Mouse (Mus musculus) intestine, postnatal 0 days (tissue): Measurements from ENCODE around the gene Atf3. TPM values are rescaled to one million over a fixed set of nuclear protein-coding genes. Genes with fewer than 3 reads are reported as not detected.

ENCODE experiments used
- ATAC-seq: fragments of 200-750 bp; cut with Nextera tagmentation; 2 replicates; pipeline ENCODE4 v1.8.0; 2017; ENCODE audit warnings: mild to moderate bottlenecking, moderate TSS enrichment, moderate library complexity
- H3K27ac ChIP-seq: fragments of 300-500 bp; sonication (generic); 2 replicates; pipeline ENCODE4 v1.5.1; 2014; ENCODE audit warnings: mild to moderate bottlenecking, low read depth, low read length, moderate library complexity
- H3K27me3 ChIP-seq: fragments of 300-500 bp; sonication (generic); replicated peaks from 2 replicates; pipeline ENCODE4 v1.6.1; 2014; ENCODE audit warnings: low read length, mixed read lengths; ENCODE audit not compliant: control insufficient read depth, insufficient read depth
- H3K36me3 ChIP-seq: fragments of 300-500 bp; sonication (generic); 2 replicates; pipeline ENCODE4 v1.6.1; 2014; ENCODE audit warnings: mild to moderate bottlenecking, moderate library complexity; ENCODE audit not compliant: control insufficient read depth, insufficient read depth
- H3K4me1 ChIP-seq: fragments of 300-500 bp; sonication (generic); replicated peaks from 2 replicates; pipeline ENCODE4 v1.6.1; 2014; ENCODE audit warnings: antibody characterized with exemption, low read length, mixed read lengths; ENCODE audit not compliant: control insufficient read depth, insufficient read depth
- H3K4me2 ChIP-seq: fragments of 300-500 bp; sonication (generic); replicated peaks from 2 replicates; pipeline ENCODE4 v1.6.1; 2014; ENCODE audit warnings: low read depth, mild to moderate bottlenecking, moderate library complexity
- H3K4me3 ChIP-seq: fragments of 300-500 bp; sonication (generic); 2 replicates; pipeline ENCODE4 v1.5.1; 2014; ENCODE audit warnings: low read depth, low read length
- H3K9ac ChIP-seq: fragments of 300-500 bp; sonication (generic); 2 replicates; pipeline ENCODE4 v1.6.1; 2014; ENCODE audit warnings: mild to moderate bottlenecking, low read depth, low read length
- H3K9me3 ChIP-seq: fragments of 300-500 bp; sonication (generic); 2 replicates; pipeline ENCODE4 v1.6.1; 2016; ENCODE audit warnings: mixed run types; ENCODE audit not compliant: control insufficient read depth
- CTCF ChIP-seq: sonication (generic); IDR thresholded peaks from 2 replicates; pipeline ENCODE4 v1.5.1; 2016; ENCODE audit warnings: low read depth, mild to moderate bottlenecking, control low read depth, antibody characterized with exemption, moderate library complexity
- WGBS: fragments of 180-500 bp; shearing (Covaris S2); extraction: QIAGEN DNeasy Blood & Tissue Kit; methylation state at CpG from one replicate; pipeline ENCODE4 v1.1.7; 2014; 5-methylcytosine and 5-hydroxymethylcytosine counted together
- polyA plus RNA-seq: library from polyadenylated mRNA; unstranded; fragments of >200 nt; fragmentation: Nextera tagmentation; extraction: Ambion mirVana; gene quantifications from 2 replicates; pipeline ENCODE4 v1.2.1, GENCODE M21; 2015

Gene Atf3
- polyA plus RNA-seq, 1 experiment from 2014 or later, result 5.0 TPM

GRCm38 (mm10) chr1:191202208-191202952, 15.5 kb downstream of the Atf3 start:
- H3K27ac ChIP-seq, result no peak overlapping the region
- H3K9ac ChIP-seq, result no peak overlapping the region
- no peaks in the 10 kb centered on the region for H3K9me3 ChIP-seq
- H3K4me1 ChIP-seq, result no peaks in the 10 kb centered on the region
- H3K36me3 ChIP-seq, result no peaks in the 10 kb centered on the region
- peak; percentile 49 for TF ChIP-seq CTCF
- H3K27me3 ChIP-seq, result no peaks in the 10 kb centered on the region
- H3K4me3 ChIP-seq, result no peak overlapping the region
- 0 out of 2 replicates have a peak, but pooled peaks have one; percentile 5 for ATAC-seq
- 88% methylated on average over 11 of the region's 11 CpGs for WGBS
- H3K4me2 ChIP-seq, result no peak overlapping the region

- Histone ChIP-seq H3K36me3 (no peaks in the 10 kb centered on the region), H3K4me3 (no peak overlapping the region), H3K27me3 (no peaks in the 10 kb centered on the region), H3K4me1 (no peaks in the 10 kb centered on the region), H3K9me3 (no peaks in the 10 kb centered on the region), H3K9ac (no peak overlapping the region), H3K4me2 (no peak overlapping the region), H3K27ac (no peak overlapping the region)
- no peak for TF ChIP-seq CTCF
- no peak for ATAC-seq
- 86% methylated on average over 9 of the region's 9 CpGs for WGBS
Measured at GRCm38 (mm10) chr1:191200816-191201602, 16.8 kb downstream of the Atf3 start.

GRCm38 (mm10) chr1:191197916-191198315, 19.9 kb downstream of the Atf3 start:
- ATAC-seq, result no peak
- H3K4me3 ChIP-seq, result no peak overlapping the region
- H3K27me3 ChIP-seq, result no peaks in the 10 kb centered on the region
- H3K27ac ChIP-seq, result no peak overlapping the region
- H3K4me1 ChIP-seq, result no peaks in the 10 kb centered on the region
- 63% methylated on average over 7 of the region's 7 CpGs for WGBS
- H3K36me3 ChIP-seq, result no peaks in the 10 kb centered on the region
- no peak for TF ChIP-seq CTCF
- no peak overlapping the region for H3K4me2 ChIP-seq
- H3K9ac ChIP-seq, result no peak overlapping the region
- no peaks in the 10 kb centered on the region for H3K9me3 ChIP-seq

GRCm38 (mm10) chr1:191196016-191196415, 21.8 kb downstream of the Atf3 start:
- no peaks in the 10 kb centered on the region for H3K9me3 ChIP-seq
- H3K9ac ChIP-seq, result no peak overlapping the region
- no peak overlapping the region for H3K4me2 ChIP-seq
- no peak overlapping the region for H3K4me3 ChIP-seq
- no peak overlapping the region for H3K27ac ChIP-seq
- no peaks in the 10 kb centered on the region; the same call in 1 of the 2 replicates for H3K27me3 ChIP-seq
- WGBS, result 76% methylated on average over 6 of the region's 6 CpGs
- no peaks in the 10 kb centered on the region for H3K36me3 ChIP-seq
- TF ChIP-seq CTCF, result no peak
- ATAC-seq, result 0 out of 2 replicates have a peak, but pooled peaks have one; percentile 39
- H3K4me1 ChIP-seq, result no peaks in the 10 kb centered on the region

- no peaks in the 10 kb centered on the region for H3K9me3 ChIP-seq
- no peaks in the 10 kb centered on the region for H3K4me1 ChIP-seq
- peaks cover under 1% of the 10 kb centered on the region; the same call in 1 of the 2 replicates for H3K27me3 ChIP-seq
- H3K27ac ChIP-seq, result peak overlapping the region; percentile 60
- H3K4me2 ChIP-seq, result peak overlapping the region; percentile 62
- peak; percentile 73 for TF ChIP-seq CTCF
- H3K9ac ChIP-seq, result peak overlapping the region; percentile 18; the same call in 1 of the 2 replicates
- no peaks in the 10 kb centered on the region for H3K36me3 ChIP-seq
- ATAC-seq, result peak; percentile 70
- WGBS, result 12% methylated on average over 14 of the region's 14 CpGs
- peak overlapping the region; percentile 6 for H3K4me3 ChIP-seq
Measured at GRCm38 (mm10) chr1:191193657-191194424, 24.0 kb downstream of the Atf3 start.
